Mouse (Mus musculus) liver, adult 2 months (tissue): ENCODE results near the gene Tox2. TPM values are rescaled to one million over a fixed set of nuclear protein-coding genes. Genes with fewer than 3 reads are reported as not detected.

Experiments
- DNase-seq: peaks from one replicate; pipeline ENCODE4 v3.0.0-alpha.2; 2011; ENCODE audit warnings: low read depth, low spot score; ENCODE audit errors: extremely low read depth
- H3K27ac ChIP-seq: fragments of 200-500 bp; replicated peaks from 2 replicates; pipeline ENCODE4 v1.5.1; 2012; ENCODE audit warnings: low read depth, mild to moderate bottlenecking, control low read depth, inconsistent platforms, low read length; ENCODE audit not compliant: insufficient read depth
- H3K27me3 ChIP-seq: fragments of 200-500 bp; 2 replicates; pipeline ENCODE4 v1.6.1; 2012; ENCODE audit warnings: mild to moderate bottlenecking, moderate library complexity, low read length, inconsistent platforms; ENCODE audit not compliant: control insufficient read depth, insufficient read depth
- H3K36me3 ChIP-seq: fragments of 200-500 bp; 2 replicates; pipeline ENCODE4 v1.6.1; 2012; ENCODE audit warnings: low read length, inconsistent platforms; ENCODE audit not compliant: control insufficient read depth, insufficient read depth
- H3K4me1 ChIP-seq: fragments of 200-500 bp; 2 replicates; pipeline ENCODE4 v1.6.1; 2011; ENCODE audit warnings: low read length; ENCODE audit not compliant: control insufficient read depth, insufficient read depth
- H3K4me3 ChIP-seq: fragments of 200-500 bp; 2 replicates; pipeline ENCODE4 v1.5.1; 2011; ENCODE audit warnings: low read depth, mild to moderate bottlenecking, control low read depth, low read length, moderate library complexity; ENCODE audit not compliant: insufficient read depth
- H3K79me2 ChIP-seq: fragments of 200-500 bp; 2 replicates; pipeline ENCODE4 v1.6.1; 2012; ENCODE audit warnings: inconsistent platforms, mild to moderate bottlenecking, low read length, moderate library complexity; ENCODE audit not compliant: control insufficient read depth, insufficient read depth
- H3K9ac ChIP-seq: fragments of 200-500 bp; 2 replicates; pipeline ENCODE4 v1.6.1; 2012; ENCODE audit warnings: low read depth, mild to moderate bottlenecking, control low read depth, inconsistent platforms, low read length
- CTCF ChIP-seq: fragments of 200-500 bp; IDR thresholded peaks from 2 replicates; pipeline ENCODE4 v1.5.1; 2011; ENCODE audit warnings: low read depth, low read length, control low read depth
- POLR2A ChIP-seq: fragments of 200-500 bp; IDR thresholded peaks from 2 replicates; pipeline ENCODE4 v1.6.1; 2011; ENCODE audit warnings: low read length, control low read depth; ENCODE audit not compliant: insufficient read depth; ENCODE audit errors: extremely low read depth
- WGBS: fragments of 180-500 bp; shearing (Covaris S2); methylation state at CpG from one replicate; pipeline ENCODE4 v1.1.7; 2018; 5-methylcytosine and 5-hydroxymethylcytosine counted together
- polyA plus RNA-seq: library from polyadenylated mRNA; depleted of rRNA; stranded (reverse); fragments of >200 nt; gene quantifications from 2 replicates; pipeline ENCODE4 v1.2.3, GENCODE M21; 2012
- total RNA-seq: library from RNA; depleted of rRNA; stranded (reverse); fragments of >200 nt; gene quantifications from 2 replicates; pipeline ENCODE4 v1.2.3, GENCODE M21; 2014

Tox2 gene
- total and polyA plus RNA-seq, 2 experiments = 0.09 to 0.27 TPM

- H3K4me1 ChIP-seq = no peaks in the 10 kb centered on the region
- 56% methylated on average over 3 of the region's 3 CpGs for WGBS
- no peak for DNase-seq
- H3K79me2 ChIP-seq = no peaks in the 10 kb centered on the region
- no peak for TF ChIP-seq POLR2A
- TF ChIP-seq CTCF = no peak
- H3K9ac ChIP-seq = no peak overlapping the region
- H3K27me3 ChIP-seq = no peaks in the 10 kb centered on the region
- no peak overlapping the region for H3K4me3 ChIP-seq
- no peaks in the 10 kb centered on the region for H3K36me3 ChIP-seq
- H3K27ac ChIP-seq = no peak overlapping the region
These were observed 12.9 kb upstream of the Tox2 start for GRCm38 (mm10) chr2:163190004-163190441.

GRCm38 (mm10) chr2:163192485-163192884 is 10.4 kb upstream of the Tox2 start:
- Histone ChIP-seq H3K9ac (no peak overlapping the region), H3K36me3 (no peaks in the 10 kb centered on the region), H3K27ac (no peak overlapping the region), H3K4me3 (no peak overlapping the region), H3K4me1 (no peaks in the 10 kb centered on the region), H3K79me2 (no peaks in the 10 kb centered on the region), H3K27me3 (no peaks in the 10 kb centered on the region)
- DNase-seq = no peak
- WGBS = 82% methylated on average over 6 of the region's 6 CpGs
- no peak for TF ChIP-seq POLR2A
- TF ChIP-seq CTCF = no peak

- H3K4me3 ChIP-seq = no peak overlapping the region
- no peak overlapping the region for H3K9ac ChIP-seq
- H3K27ac ChIP-seq = no peak overlapping the region
- H3K79me2 ChIP-seq = no peaks in the 10 kb centered on the region
- TF ChIP-seq POLR2A (no peak), CTCF (no peak)
- no peaks in the 10 kb centered on the region for H3K4me1 ChIP-seq
- H3K27me3 ChIP-seq = no peaks in the 10 kb centered on the region; the same call in 1 of the 2 replicates
- no peaks in the 10 kb centered on the region for H3K36me3 ChIP-seq
- no peak for DNase-seq
- WGBS = 97% methylated on average over 2 of the region's 2 CpGs
These were observed 8.9 kb upstream of the Tox2 start for GRCm38 (mm10) chr2:163194015-163194414.

- no peaks in the 10 kb centered on the region for H3K79me2 ChIP-seq
- WGBS = 85% methylated on average over 5 of the region's 5 CpGs
- no peak overlapping the region for H3K9ac ChIP-seq
- H3K27ac ChIP-seq = no peak overlapping the region
- H3K4me3 ChIP-seq = no peak overlapping the region
- no peaks in the 10 kb centered on the region; the same call in 1 of the 2 replicates for H3K27me3 ChIP-seq
- H3K36me3 ChIP-seq = no peaks in the 10 kb centered on the region
- no peak for DNase-seq
- H3K4me1 ChIP-seq = no peaks in the 10 kb centered on the region
- TF ChIP-seq CTCF = no peak
- TF ChIP-seq POLR2A = no peak
These were observed 8.4 kb upstream of the Tox2 start for GRCm38 (mm10) chr2:163194543-163194942.

- Histone ChIP-seq H3K79me2 (no peaks in the 10 kb centered on the region), H3K27me3 (no peaks in the 10 kb centered on the region; the same call in 1 of the 2 replicates), H3K9ac (no peak overlapping the region), H3K27ac (no peak overlapping the region), H3K4me3 (no peak overlapping the region), H3K4me1 (no peaks in the 10 kb centered on the region), H3K36me3 (no peaks in the 10 kb centered on the region)
- no peak for DNase-seq
- TF ChIP-seq CTCF (no peak), POLR2A (no peak)
- WGBS = 80% methylated on average over 6 of the region's 6 CpGs
These were observed 7.7 kb upstream of the Tox2 start for GRCm38 (mm10) chr2:163195106-163195833.

GRCm38 (mm10) chr2:163195834-163196145 is 7.1 kb upstream of the Tox2 start:
- TF ChIP-seq POLR2A (no peak), CTCF (no peak)
- Histone ChIP-seq H3K27ac (no peak overlapping the region), H3K4me3 (no peak overlapping the region), H3K36me3 (no peaks in the 10 kb centered on the region), H3K4me1 (no peaks in the 10 kb centered on the region), H3K27me3 (no peaks in the 10 kb centered on the region; the same call in 1 of the 2 replicates), H3K79me2 (no peaks in the 10 kb centered on the region), H3K9ac (no peak overlapping the region)
- WGBS = 82% methylated on average over 6 of the region's 6 CpGs
- DNase-seq = no peak
